Mouse (Mus musculus): ENCODE data around the gene Pgm5. TPM values are rescaled to one million over a fixed set of nuclear protein-coding genes. Genes with fewer than 3 reads are reported as not detected.
A peak's percentile ranks its signal among the peaks of the same experiment; 100 is the strongest.
"Not testable (repeated sequence)": the region's sequence is repeated elsewhere in the genome, so short reads cannot be mapped to it uniquely, and the experiment has no call there.

Pgm5 gene
- polyA plus RNA-seq, 1 experiment from 2014 or later: 0.44 TPM

DNA sequence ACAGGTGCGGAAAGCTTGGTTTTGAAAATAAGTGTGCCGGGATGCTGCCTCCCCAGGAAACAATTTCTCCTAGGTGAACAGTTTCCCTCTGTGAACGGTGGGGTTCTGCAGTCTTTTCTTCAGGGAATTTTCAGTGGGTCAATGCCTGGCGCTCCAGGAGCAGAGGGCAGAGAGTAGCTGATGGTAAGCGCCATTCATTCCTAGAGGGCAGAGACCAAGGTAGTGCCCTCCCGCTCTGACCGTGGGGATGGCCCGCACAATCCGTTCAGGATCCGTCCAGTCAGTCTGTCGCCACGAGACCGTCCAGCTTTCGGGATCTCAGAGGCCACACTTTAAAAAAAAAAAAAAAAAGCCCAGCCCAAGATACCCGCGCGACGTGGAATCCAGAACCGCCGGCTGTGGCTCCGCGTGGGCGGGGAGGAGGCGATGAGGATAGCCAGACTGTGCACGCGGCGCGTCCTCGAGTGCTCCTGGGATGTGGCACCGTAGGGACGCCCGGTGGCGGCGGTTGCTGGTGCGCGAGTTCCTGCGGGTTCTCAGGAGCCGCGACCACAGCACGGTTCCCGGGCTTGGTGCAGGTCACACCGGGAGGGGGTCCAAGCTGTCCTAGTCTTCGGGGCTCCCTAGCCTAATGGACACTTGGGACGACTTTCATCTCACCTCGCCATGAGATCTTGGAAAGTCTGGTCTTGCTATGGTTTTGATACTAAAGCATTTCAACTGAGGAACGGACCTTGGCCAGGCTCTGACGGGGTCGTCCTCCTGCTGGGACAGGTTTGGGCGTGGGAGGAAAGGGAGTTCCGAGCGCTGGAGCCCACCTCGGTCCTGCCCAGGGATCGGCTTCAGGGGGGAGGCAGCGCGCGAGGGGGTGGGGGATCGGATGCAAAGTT is 35.6 kb upstream of the Pgm5 start:
- H3K27ac ChIP-seq: no peak overlapping the region
- H3K4me3 ChIP-seq: peak overlapping the region; percentile 13; the same call in 1 of the 2 replicates
- H3K27me3 ChIP-seq (replicated peaks): peaks cover 61% of the 10 kb centered on the region
- H3K36me3 ChIP-seq (replicated peaks): no peaks in the 10 kb centered on the region
- no peak for ATAC-seq (replicated peaks)
- peak overlapping the region; percentile 28; the same call in 1 of the 2 replicates for H3K4me2 ChIP-seq
- WGBS: 2% methylated on average over 57 of the region's 57 CpGs
- H3K9me3 ChIP-seq: no peaks in the 10 kb centered on the region
- H3K4me1 ChIP-seq: peaks cover 30% of the 10 kb centered on the region
- no peak overlapping the region for H3K9ac ChIP-seq

DNA sequence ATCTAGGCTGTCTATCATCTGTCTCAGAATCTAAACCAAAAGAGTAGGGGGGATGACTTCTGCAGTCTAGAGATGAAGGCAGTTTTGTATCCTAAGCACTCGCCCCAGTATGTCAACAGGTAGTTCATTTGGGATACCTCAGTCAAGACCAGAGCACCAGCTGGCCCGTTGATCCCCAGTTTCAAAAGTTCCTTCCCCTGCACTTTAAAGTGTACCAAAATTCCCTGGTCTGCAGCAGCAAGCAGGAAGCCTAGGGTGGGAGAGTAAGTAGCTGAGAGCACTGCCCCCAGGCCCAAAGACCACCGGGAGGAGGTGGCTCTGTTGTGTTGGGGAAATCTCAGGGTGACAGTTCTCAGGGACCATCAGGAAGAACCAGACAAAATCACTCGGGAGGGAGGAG is 34.9 kb upstream of the Pgm5 start:
- H3K27ac ChIP-seq: no peak overlapping the region
- WGBS: 29% methylated on average over 4 of the region's 4 CpGs
- no peak overlapping the region for H3K4me2 ChIP-seq
- H3K9me3 ChIP-seq: no peaks in the 10 kb centered on the region
- no peak for ATAC-seq (replicated peaks)
- peaks cover 30% of the 10 kb centered on the region for H3K4me1 ChIP-seq
- H3K9ac ChIP-seq: no peak overlapping the region
- no peaks in the 10 kb centered on the region for H3K36me3 ChIP-seq (replicated peaks)
- no peak overlapping the region for H3K4me3 ChIP-seq
- peaks cover 54% of the 10 kb centered on the region for H3K27me3 ChIP-seq (replicated peaks)

DNA sequence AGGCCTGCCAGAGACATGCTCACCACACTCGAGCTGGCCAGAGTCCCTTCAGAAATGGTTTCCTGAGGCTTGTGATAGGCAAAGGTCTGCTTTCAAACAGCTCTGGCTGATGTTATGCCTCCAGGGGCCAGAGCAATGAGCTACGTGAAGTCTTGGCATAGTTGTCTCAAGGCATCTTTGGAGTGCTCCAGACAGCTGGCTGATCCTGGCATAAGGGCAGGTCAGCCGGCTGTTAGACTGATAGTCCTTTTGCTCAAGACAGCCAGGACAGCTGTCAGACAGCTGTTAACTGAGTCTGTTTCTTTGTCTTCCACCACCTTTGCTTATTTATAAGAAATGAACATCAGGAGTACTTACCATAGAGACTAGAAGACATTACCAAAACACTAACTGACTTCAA is 25.2 kb upstream of the Pgm5 start:
- H3K4me3 ChIP-seq: no peak overlapping the region
- no peak overlapping the region for H3K9ac ChIP-seq
- H3K9me3 ChIP-seq: no peaks in the 10 kb centered on the region
- WGBS: 79% methylated on average over 3 of the region's 3 CpGs
- no peak for ATAC-seq (replicated peaks)
- H3K4me2 ChIP-seq: no peak overlapping the region
- H3K27ac ChIP-seq: no peak overlapping the region
- no peaks in the 10 kb centered on the region for H3K36me3 ChIP-seq (replicated peaks)
- H3K27me3 ChIP-seq (replicated peaks): peaks cover 8% of the 10 kb centered on the region
- H3K4me1 ChIP-seq: no peaks in the 10 kb centered on the region

DNA sequence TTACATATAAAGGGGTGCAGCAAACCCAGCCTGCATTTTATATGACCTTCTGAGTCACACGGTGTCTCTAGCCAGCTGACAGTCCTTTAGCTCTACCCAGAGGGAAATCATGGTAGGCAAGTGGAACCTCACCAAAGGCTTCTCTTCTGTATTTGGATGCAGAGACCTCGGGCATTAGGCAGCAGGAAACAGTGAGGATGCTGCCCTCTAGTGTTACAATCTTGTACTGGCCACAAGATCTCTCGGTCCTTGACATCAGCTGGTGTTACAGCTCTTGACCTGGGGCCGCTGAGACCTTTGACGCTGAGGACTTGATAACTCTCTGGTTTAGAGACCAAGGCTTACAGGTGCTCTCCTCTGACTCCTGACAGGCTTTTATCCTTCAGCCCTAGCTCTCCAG is 23.8 kb upstream of the Pgm5 start:
- peaks cover 8% of the 10 kb centered on the region for H3K27me3 ChIP-seq (replicated peaks)
- H3K4me2 ChIP-seq: no peak overlapping the region
- ATAC-seq (replicated peaks): peak; percentile 30; the same call in 1 of the 2 replicates
- 7% methylated on average over 5 of the region's 5 CpGs for WGBS
- H3K9ac ChIP-seq: no peak overlapping the region
- H3K36me3 ChIP-seq (replicated peaks): no peaks in the 10 kb centered on the region
- no peak overlapping the region for H3K4me3 ChIP-seq
- no peaks in the 10 kb centered on the region for H3K9me3 ChIP-seq
- no peak overlapping the region for H3K27ac ChIP-seq
- no peaks in the 10 kb centered on the region for H3K4me1 ChIP-seq

DNA sequence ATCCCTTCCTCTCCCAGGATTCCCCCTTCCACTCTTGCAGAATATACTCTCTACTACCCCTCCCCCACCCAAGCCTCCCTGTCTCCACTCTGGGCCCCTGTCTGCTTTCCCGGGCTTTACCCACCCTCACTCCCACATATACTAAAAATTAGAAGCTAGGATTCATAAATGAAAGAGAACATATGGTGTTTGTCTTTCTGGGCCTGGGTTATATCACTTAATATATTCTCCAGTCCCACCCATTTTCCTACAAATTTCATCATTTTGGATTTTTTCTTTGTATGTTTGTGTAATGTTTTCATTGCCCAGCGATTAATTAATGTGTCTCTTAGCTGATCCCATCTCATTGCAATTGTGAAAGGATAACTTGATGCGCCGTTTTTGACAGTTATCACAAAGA is 19.6 kb upstream of the Pgm5 start:
- Histone ChIP-seq H3K9me3 (0 out of 2 replicates have a peak, but pooled peaks cover 2% of the 10 kb centered on the region), H3K36me3 (replicated peaks) (no peaks in the 10 kb centered on the region), H3K4me3 (no peak overlapping the region), H3K4me1 (no peaks in the 10 kb centered on the region), H3K4me2 (no peak overlapping the region), H3K27me3 (replicated peaks) (peaks cover 7% of the 10 kb centered on the region), H3K27ac (no peak overlapping the region), H3K9ac (no peak overlapping the region)
- 62% methylated on average over 4 of the region's 4 CpGs for WGBS
- no peak for ATAC-seq (replicated peaks)

DNA sequence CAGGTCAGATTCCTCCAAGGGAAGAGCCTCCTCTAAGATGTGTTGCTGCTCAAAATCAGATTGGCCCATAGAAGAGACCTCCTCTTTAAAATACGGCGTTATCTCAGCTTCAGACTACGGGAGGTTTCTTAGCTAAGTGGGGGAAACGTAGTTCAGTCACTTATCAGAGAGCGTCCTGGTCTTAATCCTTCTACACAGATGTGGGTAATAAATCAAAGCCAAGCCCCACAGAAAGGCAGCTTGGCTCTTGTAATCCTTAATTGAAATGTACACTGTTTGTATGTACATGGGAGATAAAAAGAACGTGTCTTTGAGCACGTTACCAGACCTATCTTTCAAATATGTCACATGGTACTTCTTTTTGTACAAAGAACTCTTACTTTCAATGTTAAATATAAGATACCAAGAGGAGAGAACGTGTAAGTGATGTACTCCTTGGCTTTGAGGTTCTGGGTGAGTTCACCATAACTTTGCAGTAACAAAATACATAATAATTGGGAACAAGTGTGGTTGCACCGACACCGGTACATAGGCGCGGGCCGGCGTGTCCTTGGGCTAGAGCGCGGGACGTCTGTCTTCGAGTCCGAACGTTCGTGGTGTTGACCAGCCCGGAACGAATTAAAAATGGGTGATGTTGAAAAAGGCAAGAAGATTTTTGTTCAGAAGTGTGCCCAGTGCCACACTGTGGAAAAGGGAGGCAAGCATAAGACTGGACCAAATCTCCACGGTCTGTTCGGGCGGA is 13.6 kb upstream of the Pgm5 start, which contains the start of gene Gm10053:
TSS of gene Gm10053 (plus strand) at position 558 of the 742 bp plus-strand sequence.
- H3K9ac ChIP-seq; H3K27me3 ChIP-seq (replicated peaks); H3K4me2 ChIP-seq; H3K27ac ChIP-seq; ATAC-seq (replicated peaks); H3K9me3 ChIP-seq; H3K4me1 ChIP-seq; H3K36me3 ChIP-seq (replicated peaks); H3K4me3 ChIP-seq: not testable (repeated sequence)
- WGBS: 83% methylated on average over 23 of the region's 26 CpGs

DNA sequence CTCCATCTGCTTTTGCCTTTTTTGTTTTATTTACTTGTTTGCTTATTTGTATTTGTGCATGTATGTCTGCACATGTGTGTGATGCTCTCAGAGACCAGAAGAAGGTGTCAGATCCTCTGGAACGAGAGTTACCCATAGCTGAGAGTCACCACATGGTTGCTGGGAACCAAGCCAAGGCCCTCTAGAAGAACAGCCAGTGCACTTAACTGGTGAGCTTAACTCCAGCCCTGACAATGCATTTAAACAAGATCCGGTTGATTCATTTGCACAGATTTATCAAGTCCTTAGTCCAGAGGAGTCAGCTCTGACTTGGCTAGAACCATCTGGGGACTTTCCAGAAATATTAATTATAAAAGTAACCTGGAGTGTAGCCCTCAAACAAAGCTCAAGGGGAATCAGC is 12.2 kb upstream of the Pgm5 start:
- H3K36me3 ChIP-seq (replicated peaks): no peaks in the 10 kb centered on the region
- H3K9me3 ChIP-seq: 0 out of 2 replicates have a peak, but pooled peaks cover 2% of the 10 kb centered on the region
- H3K4me1 ChIP-seq: no peaks in the 10 kb centered on the region
- H3K4me2 ChIP-seq: no peak overlapping the region
- H3K27me3 ChIP-seq (replicated peaks): no peaks in the 10 kb centered on the region
- no peak overlapping the region for H3K4me3 ChIP-seq
- WGBS: 62% methylated on average over 2 of the region's 2 CpGs
- no peak overlapping the region for H3K9ac ChIP-seq
- no peak overlapping the region for H3K27ac ChIP-seq
- ATAC-seq (replicated peaks): no peak

DNA sequence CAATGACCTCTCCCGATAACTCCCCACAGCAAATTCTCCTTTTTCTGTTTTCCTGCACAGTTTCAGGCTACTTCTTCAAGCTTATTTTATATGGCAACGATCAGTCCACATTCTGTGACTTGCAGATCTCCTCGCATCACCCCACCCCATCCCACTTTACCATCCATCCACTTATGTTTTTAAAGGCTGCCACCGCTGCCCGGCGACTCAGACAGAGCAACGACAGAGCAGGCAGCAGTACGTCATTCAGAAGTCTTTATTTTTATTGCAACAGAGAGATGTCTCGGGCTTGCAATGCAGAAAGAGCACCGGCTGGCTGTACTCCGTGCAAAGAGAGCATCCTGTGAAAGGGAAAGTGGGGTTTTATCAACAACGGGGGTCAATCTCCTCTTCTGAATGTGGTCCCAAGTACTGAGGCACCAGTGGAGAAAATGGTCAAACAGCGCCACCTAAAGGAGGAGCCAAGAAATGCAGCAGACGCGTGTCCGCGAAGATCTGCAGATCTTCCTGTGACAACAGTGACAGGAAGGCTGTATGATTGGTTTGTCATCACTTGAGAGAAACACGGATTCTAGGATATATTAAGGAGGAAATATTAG is 9.5 kb upstream of the Pgm5 start:
- ATAC-seq (replicated peaks): peak; percentile 89
- Histone ChIP-seq H3K27me3 (replicated peaks) (no peaks in the 10 kb centered on the region; the same call in 1 of the 2 replicates), H3K4me2 (peak overlapping the region; percentile 64), H3K4me1 (no peaks in the 10 kb centered on the region), H3K27ac (no peak overlapping the region), H3K9ac (peak overlapping the region; percentile 36), H3K36me3 (replicated peaks) (no peaks in the 10 kb centered on the region), H3K9me3 (no peaks in the 10 kb centered on the region), H3K4me3 (peak overlapping the region; percentile 35)
- 16% methylated on average over 18 of the region's 18 CpGs for WGBS

DNA sequence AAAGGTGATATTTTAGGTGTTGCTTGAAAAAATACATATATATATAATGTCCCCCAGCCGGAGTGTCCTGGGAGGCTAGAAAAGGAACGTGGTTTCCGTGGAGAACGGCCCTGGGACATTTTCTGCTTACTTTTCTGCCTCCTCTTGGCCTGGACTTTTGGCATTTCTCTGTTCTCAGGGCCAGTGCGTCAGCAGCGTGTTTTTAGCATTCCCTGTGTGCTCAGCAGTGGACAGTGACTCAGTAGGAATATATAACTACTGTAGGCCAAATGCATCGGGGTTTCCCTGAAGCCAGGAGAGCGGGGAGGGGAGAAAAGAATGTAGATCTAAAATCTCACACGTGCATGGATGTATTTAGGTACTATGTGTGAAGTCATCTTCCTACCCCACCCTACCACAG is 3.8 kb upstream of the Pgm5 start:
- WGBS: 86% methylated on average over 9 of the region's 9 CpGs

DNA sequence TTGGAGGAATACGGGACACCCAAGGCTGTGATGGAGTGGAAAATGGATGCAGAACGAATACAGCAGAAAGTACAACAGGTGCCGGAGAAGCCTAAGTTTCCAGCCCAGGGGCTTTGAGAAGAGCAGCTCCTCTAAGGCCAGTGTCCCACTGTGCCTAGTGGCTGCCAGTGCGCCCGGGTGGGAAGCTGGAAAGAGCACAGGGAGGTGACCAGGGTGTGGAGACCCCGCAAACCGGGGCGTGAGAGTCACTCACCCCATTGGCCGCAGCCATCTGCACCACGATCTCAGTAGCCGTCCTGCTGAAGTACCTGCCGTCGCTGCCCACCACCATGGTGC is 411 bp downstream of the Pgm5 start:
- WGBS: 18% methylated on average over 13 of the region's 13 CpGs
- H3K36me3 ChIP-seq (replicated peaks): no peaks in the 10 kb centered on the region
- peaks cover 23% of the 10 kb centered on the region for H3K27me3 ChIP-seq (replicated peaks)
- H3K4me2 ChIP-seq: peak overlapping the region; percentile 54
- H3K9me3 ChIP-seq: no peaks in the 10 kb centered on the region
- H3K27ac ChIP-seq: no peak overlapping the region
- peak overlapping the region; percentile 29 for H3K4me3 ChIP-seq
- ATAC-seq (replicated peaks): no peak
- H3K4me1 ChIP-seq: peaks cover 7% of the 10 kb centered on the region
- H3K9ac ChIP-seq: peak overlapping the region; percentile 4; the same call in 1 of the 2 replicates

More for the DNA sequence above, 3.8 kb upstream of the Pgm5 start:
- H3K9me3 ChIP-seq: no peaks in the 10 kb centered on the region
- H3K36me3 ChIP-seq (replicated peaks): no peaks in the 10 kb centered on the region
- peaks cover 23% of the 10 kb centered on the region for H3K27me3 ChIP-seq (replicated peaks)
- H3K27ac ChIP-seq: no peak overlapping the region
- no peak overlapping the region for H3K9ac ChIP-seq
- peaks cover 7% of the 10 kb centered on the region for H3K4me1 ChIP-seq
- H3K4me2 ChIP-seq: no peak overlapping the region
- H3K4me3 ChIP-seq: no peak overlapping the region
- no peak for ATAC-seq (replicated peaks)

DNA sequence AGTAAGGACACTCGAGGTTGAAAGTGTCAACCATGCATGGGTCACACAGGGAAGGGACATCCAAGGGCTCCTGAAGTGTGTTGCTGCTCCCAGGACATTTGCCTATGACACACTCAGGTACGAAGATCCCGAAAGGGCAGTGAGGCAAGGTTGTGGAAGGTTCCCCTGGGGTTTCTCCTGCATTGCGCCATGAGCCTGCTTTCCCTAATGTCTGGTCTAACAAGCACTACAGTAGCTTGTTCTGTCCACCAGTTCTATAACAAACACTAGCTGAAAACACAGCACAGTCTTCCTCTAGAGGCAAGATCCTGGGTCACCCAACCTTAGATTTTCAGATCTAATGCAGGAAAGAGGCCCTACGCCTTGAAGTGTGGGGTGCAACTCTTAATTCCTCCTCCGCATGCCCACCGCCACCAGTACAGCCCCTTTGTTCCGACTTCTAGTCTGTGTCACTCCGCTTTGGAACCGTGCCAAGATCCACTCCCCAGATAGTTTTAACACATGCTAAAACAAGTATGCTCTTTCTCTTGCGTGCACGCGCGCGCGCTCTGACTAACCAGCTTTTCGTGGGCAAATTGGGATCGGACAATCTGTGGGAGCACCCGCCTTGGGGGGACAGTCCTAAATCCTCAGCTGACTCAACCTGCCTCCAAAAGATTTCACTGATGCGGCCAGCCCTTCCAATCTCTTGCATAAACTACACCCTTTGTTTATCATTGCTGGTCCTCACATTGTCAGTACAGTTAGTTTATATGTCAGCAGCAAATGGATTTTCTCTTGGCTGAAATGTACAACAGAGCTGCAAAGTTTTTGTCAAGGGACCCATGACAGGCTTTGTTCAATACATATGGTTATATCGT is 10.0 kb downstream of the Pgm5 start:
- no peak overlapping the region for H3K9ac ChIP-seq
- no peak overlapping the region for H3K4me3 ChIP-seq
- peak overlapping the region; percentile 32 for H3K4me2 ChIP-seq
- ATAC-seq (replicated peaks): no peak
- 62% methylated on average over 21 of the region's 21 CpGs for WGBS
- H3K4me1 ChIP-seq: 0 out of 2 replicates have a peak, but pooled peaks cover 3% of the 10 kb centered on the region
- H3K9me3 ChIP-seq: no peaks in the 10 kb centered on the region
- no peaks in the 10 kb centered on the region for H3K27me3 ChIP-seq (replicated peaks)
- no peak overlapping the region for H3K27ac ChIP-seq
- H3K36me3 ChIP-seq (replicated peaks): no peaks in the 10 kb centered on the region
